Mouse (Mus musculus) cerebellum, adult 18-20 months (tissue): ENCODE results near the gene Ms4a4d.
A peak's percentile ranks its signal among the peaks of the same experiment; 100 is the strongest.

ENCODE experiments used
- DNase-seq, 2 experiments: peaks; one replicate each; pipeline ENCODE4 v3.0.0; 2021

Gene Ms4a4d

GRCm38 (mm10) chr19:11589205-11589604 lies 52.6 kb downstream of the Ms4a4d start:
- no peak for DNase-seq

- DNase-seq: no peak
These were observed 53.4 kb downstream of the Ms4a4d start for GRCm38 (mm10) chr19:11589891-11590449.

GRCm38 (mm10) chr19:11601349-11601748 lies 64.7 kb downstream of the Ms4a4d start:
- no peak for DNase-seq

GRCm38 (mm10) chr19:11602026-11602425 lies 65.4 kb downstream of the Ms4a4d start:
- DNase-seq: peak in 1 of 2 experiments; percentile 1

- no peak for DNase-seq
These were observed 68.0 kb downstream of the Ms4a4d start, which contains the start of gene Ms4a6d for GRCm38 (mm10) chr19:11604603-11605002. Gene Ms4a6d (minus strand): TSS chr19:11604849.
